In the genomic region with DNA sequence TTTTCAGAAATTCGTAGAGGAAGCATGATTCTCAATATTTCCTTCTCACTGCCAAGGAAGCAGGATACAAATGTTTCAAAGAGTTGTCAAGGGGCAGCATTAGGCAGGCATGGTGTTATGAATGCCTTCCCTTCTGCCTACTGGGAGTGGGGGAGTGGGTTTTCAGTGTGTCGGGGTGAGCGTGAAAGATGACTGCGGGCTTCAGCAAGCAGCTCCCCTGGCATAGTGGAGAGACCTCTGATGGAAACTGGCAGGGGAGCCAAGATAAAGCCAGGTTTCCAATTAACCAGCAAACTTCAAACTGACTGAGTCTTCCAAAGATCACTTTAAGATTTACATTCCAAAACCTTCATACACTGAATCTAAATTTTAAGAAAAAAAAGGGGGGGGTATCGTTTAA, we compare ENCODE assay signal across 11 mouse cellular contexts. TPM values are rescaled to one million over a fixed set of nuclear protein-coding genes. Genes with fewer than 3 reads are reported as not detected.
A peak's percentile ranks its signal among the peaks of the same experiment; 100 is the strongest.
DNase-seq lines count a peak whose midpoint lies in the region; ATAC-seq and TF ChIP-seq lines count a peak whose summit lies in the region.
"Had no signal": no experiment of that assay in that cellular context is flagged by ENCODE, and none has a peak within 500 bp of the region (broad histone marks: within the 10 kb centered on the region; RNA-seq: fewer than 3 reads in every experiment).

No protein-coding gene starts in this region.

- no peak for TF ChIP-seq POLR2A in brain, embryonic 14.5 days (IDR thresholded peaks at IDR 0.05; ENCODE audit: borderline replicate concordance, extremely low read depth, insufficient read depth, insufficient read length, poor library complexity, severe bottlenecking)
- no peak for TF ChIP-seq POLR2A in cortical plate, adult 2 months (IDR thresholded peaks at IDR 0.05; ENCODE audit: extremely low read depth, insufficient read depth, low read length)

- no peak for TF ChIP-seq CTCF in brain, embryonic 14.5 days (IDR thresholded peaks at IDR 0.05; ENCODE audit: borderline replicate concordance, extremely low read depth, insufficient read depth, insufficient read length)
- TF ChIP-seq CTCF in cortical plate, adult 2 months (IDR thresholded peaks at IDR 0.05; ENCODE audit: extremely low read depth, insufficient read depth, low read length): no peak
- no peak for TF ChIP-seq CTCF in stomach, postnatal 0 days (IDR thresholded peaks at IDR 0.05; ENCODE audit: low read depth)

- H3K4me1 ChIP-seq in cortical plate, adult 2 months (ENCODE audit: control insufficient read depth, insufficient read depth, low read length): no peaks in the 10 kb centered on the region
- H3K4me1 ChIP-seq in hindbrain, embryonic 10.5 days (replicated peaks): no peaks in the 10 kb centered on the region
- no peaks in the 10 kb centered on the region for H3K4me1 ChIP-seq in midbrain, embryonic 14.5 days (ENCODE audit: control insufficient read depth, insufficient read depth, low read length)
- no peaks in the 10 kb centered on the region for H3K4me1 ChIP-seq in stomach, postnatal 0 days (replicated peaks; ENCODE audit: control insufficient read depth, insufficient read depth)

- peak overlapping the region; percentile 3; the same call in 1 of the 2 replicates for H3K4me3 ChIP-seq in cortical plate, adult 2 months (ENCODE audit: insufficient read depth, low read length)
- H3K4me3 ChIP-seq in hindbrain, embryonic 10.5 days: peak overlapping the region; percentile 66
- H3K4me3 ChIP-seq in midbrain, embryonic 14.5 days (replicated peaks; ENCODE audit: low read depth, low read length): peak overlapping the region; percentile 56
- no peak overlapping the region for H3K4me3 ChIP-seq in stomach, postnatal 0 days (ENCODE audit: low read depth, low read length)
- H3K4me3 ChIP-seq: heart, adult 2 months had no signal

- H3K9me3 ChIP-seq in hindbrain, embryonic 10.5 days: no peaks in the 10 kb centered on the region; the same call in 1 of the 2 replicates
- H3K9me3 ChIP-seq in midbrain, embryonic 14.5 days (ENCODE audit: control insufficient read depth, low read length): no peaks in the 10 kb centered on the region
- H3K9me3 ChIP-seq in stomach, postnatal 0 days (ENCODE audit: control insufficient read depth, low read length): no peaks in the 10 kb centered on the region

- DNase-seq in brain, embryonic 14.5 days (ENCODE audit: low read depth): peak; percentile 63
- DNase-seq in hindbrain, embryonic 10.5 days (ENCODE audit: low spot score): no peak
- peak; percentile 48 for DNase-seq in midbrain, embryonic 14.5 days
- no peak for DNase-seq in stomach, postnatal 0 days (ENCODE audit: low spot score)
- DNase-seq in adrenal gland, postnatal 25 days: no peak
- DNase-seq in spleen, adult 18-20 months: no peak

- no peak for ATAC-seq in midbrain, embryonic 14.5 days (ENCODE audit: low FRiP score, low TSS enrichment)
- ATAC-seq in stomach, postnatal 0 days (ENCODE audit: low FRiP score, low TSS enrichment): no peak
- ATAC-seq: inflammation-experienced regulatory T-cells, adult 6 months had no signal

- WGBS in hindbrain, embryonic 10.5 days: 16% methylated on average over 5 of the region's 5 CpGs
- WGBS in midbrain, embryonic 14.5 days: 19% methylated on average over 5 of the region's 5 CpGs
- WGBS in stomach, postnatal 0 days: 23% methylated on average over 5 of the region's 5 CpGs

- TF ChIP-seq EP300 in stomach, postnatal 0 days (optimal IDR thresholded peaks at IDR 0.05): no peak

- peak overlapping the region; percentile 48 for H3K9ac ChIP-seq in midbrain, embryonic 14.5 days (replicated peaks; ENCODE audit: low read length)
- no peak overlapping the region for H3K9ac ChIP-seq in stomach, postnatal 0 days (ENCODE audit: low read length)

- no peaks in the 10 kb centered on the region; the same call in 1 of the 2 replicates for H3K27me3 ChIP-seq in hindbrain, embryonic 10.5 days (ENCODE audit: insufficient read depth, poor library complexity, severe bottlenecking)
- H3K27me3 ChIP-seq in midbrain, embryonic 14.5 days (ENCODE audit: control insufficient read depth, insufficient read depth, low read length): no peaks in the 10 kb centered on the region
- H3K27me3 ChIP-seq in stomach, postnatal 0 days (ENCODE audit: control insufficient read depth, insufficient read depth, low read length): no peaks in the 10 kb centered on the region

- H3K4me2 ChIP-seq in midbrain, embryonic 14.5 days (ENCODE audit: low read length): peak overlapping the region; percentile 54
- no peak overlapping the region for H3K4me2 ChIP-seq in stomach, postnatal 0 days (replicated peaks; ENCODE audit: low read depth)

- H3K27ac ChIP-seq in cortical plate, adult 2 months (ENCODE audit: insufficient read depth, low read length): no peak overlapping the region
- peak overlapping the region; percentile 84 for H3K27ac ChIP-seq in hindbrain, embryonic 10.5 days
- peak overlapping the region; percentile 82 for H3K27ac ChIP-seq in midbrain, embryonic 14.5 days (replicated peaks; ENCODE audit: low read depth, low read length)
- no peak overlapping the region for H3K27ac ChIP-seq in stomach, postnatal 0 days (replicated peaks)
- H3K27ac ChIP-seq: heart, adult 2 months; kidney, postnatal 0 days had no signal

- H3K36me3 ChIP-seq in hindbrain, embryonic 10.5 days: no peaks in the 10 kb centered on the region
- no peaks in the 10 kb centered on the region for H3K36me3 ChIP-seq in midbrain, embryonic 14.5 days (ENCODE audit: control insufficient read depth, insufficient read depth, low read length)
- no peaks in the 10 kb centered on the region for H3K36me3 ChIP-seq in stomach, postnatal 0 days (ENCODE audit: control insufficient read depth, insufficient read depth, low read length)

RNA-seq across cellular contexts. Expression of a gene that starts 0.7 kb away (rescaled TPM):
- polyA plus RNA-seq in brain, embryonic 14.5 days (2012; rRNA removed): 45.6 and 48.0 TPM in 2 replicates
- 5.6 and 8.5 TPM in 2 replicates for polyA plus RNA-seq in cortical plate, adult 2 months (2012; rRNA removed)
- polyA plus RNA-seq in hindbrain, embryonic 10.5 days (2016; fragmentation: Nextera tagmentation; extraction: Ambion mirVana): 17.3 and 18.8 TPM in 2 replicates
- 36.5 and 47.2 TPM in 2 replicates for polyA plus RNA-seq in midbrain, embryonic 14.5 days (2014; fragmentation: Nextera tagmentation; extraction: Ambion mirVana)
- polyA plus RNA-seq in stomach, postnatal 0 days (2015; fragmentation: Nextera tagmentation; extraction: Ambion mirVana): 0.06 and 0.08 TPM in 2 replicates
- not detected in 2 replicates for total RNA-seq in adrenal gland, postnatal 25 days (2021)
- total RNA-seq: adrenal gland, postnatal 10 days; heart, adult 2 months had no signal
- polyA plus RNA-seq: heart, adult 2 months; inflammation-experienced regulatory T-cells, adult 6 months had no signal

Comparison
In these comparisons a context has a peak if more than half of its experiments do, and no peak if none do; other contexts are left out.
1. DNase-seq: peak in brain, embryonic 14.5 days (single experiment) and midbrain, embryonic 14.5 days (single experiment); none in hindbrain, embryonic 10.5 days (single experiment), stomach, postnatal 0 days (single experiment), adrenal gland, postnatal 25 days (single experiment) and spleen, adult 18-20 months (0 of 2).
2. H3K27ac ChIP-seq: peak in hindbrain, embryonic 10.5 days (single experiment) and midbrain, embryonic 14.5 days (single experiment); none in cortical plate, adult 2 months (single experiment) and stomach, postnatal 0 days (single experiment).